ENCODE assay signal across 8 mouse cellular contexts in the genomic region with DNA sequence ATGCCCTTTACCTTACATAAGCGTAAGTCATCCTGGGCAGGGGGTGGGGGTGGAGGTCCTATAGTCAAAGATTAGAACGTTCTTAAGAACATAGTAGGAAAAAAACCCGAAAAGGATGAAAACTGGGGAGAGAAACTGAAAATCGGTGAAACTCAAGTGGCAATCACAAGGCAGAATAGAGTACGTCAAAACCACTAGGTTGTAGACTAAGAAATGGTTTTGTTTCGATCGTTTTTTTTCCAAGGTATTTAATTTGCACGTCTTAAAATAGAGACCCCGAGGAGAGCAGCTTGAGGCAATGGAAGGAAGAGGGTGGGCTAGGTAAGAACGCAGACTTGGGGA. TPM values are rescaled to one million over a fixed set of nuclear protein-coding genes. Genes with fewer than 3 reads are reported as not detected.
DNase-seq lines count a peak whose midpoint lies in the region; ATAC-seq and TF ChIP-seq lines count a peak whose summit lies in the region.

No protein-coding gene starts in this region.

- intact Hi-C loops in left cerebral cortex, postnatal 4 days (cut with DNase I) = loop anchor here (2.0 kb wide), 1 partner anchor 159 kb away; no protein-coding TSS in a partner anchor

- H3K9me3 ChIP-seq in kidney, postnatal 0 days (replicated peaks; ENCODE audit: low read length) = no peaks in the 10 kb centered on the region
- H3K9me3 ChIP-seq in hindbrain, embryonic 15.5 days = no peaks in the 10 kb centered on the region
- no peaks in the 10 kb centered on the region for H3K9me3 ChIP-seq in midbrain, embryonic 16.5 days (replicated peaks; ENCODE audit: control insufficient read depth, low read length, poor library complexity, severe bottlenecking)

- peak overlapping the region; percentile 86 for H3K4me2 ChIP-seq in kidney, postnatal 0 days (ENCODE audit: low read length)
- peak overlapping the region; percentile 70 for H3K4me2 ChIP-seq in hindbrain, embryonic 15.5 days
- peak overlapping the region; percentile 54 for H3K4me2 ChIP-seq in midbrain, embryonic 16.5 days (ENCODE audit: low read length)

- TF ChIP-seq POLR2A in bone marrow macrophage, adult 2 months (IDR thresholded peaks at IDR 0.05; ENCODE audit: borderline replicate concordance, low read depth, low read length) = no peak

- no peak for ATAC-seq in kidney, postnatal 0 days (replicated peaks; ENCODE audit: low FRiP score, low read depth)
- no peak for ATAC-seq in hindbrain, embryonic 15.5 days (ENCODE audit: low FRiP score, low read depth)
- no peak for ATAC-seq in midbrain, embryonic 16.5 days

- peaks cover 3% of the 10 kb centered on the region; the same call in 1 of the 2 replicates for H3K4me1 ChIP-seq in kidney, postnatal 0 days (replicated peaks; ENCODE audit: insufficient read depth, low read length)
- H3K4me1 ChIP-seq in bone marrow macrophage, adult 2 months (ENCODE audit: control insufficient read depth, insufficient read depth, low read length) = peaks cover 8% of the 10 kb centered on the region
- H3K4me1 ChIP-seq in hindbrain, embryonic 15.5 days (replicated peaks) = peaks cover 19% of the 10 kb centered on the region
- peaks cover 13% of the 10 kb centered on the region for H3K4me1 ChIP-seq in midbrain, embryonic 16.5 days (ENCODE audit: control insufficient read depth, insufficient read depth, low read length)

- no peak overlapping the region for H3K27ac ChIP-seq in kidney, postnatal 0 days
- H3K27ac ChIP-seq in bone marrow macrophage, adult 2 months (ENCODE audit: insufficient read depth, low read depth, low read length) = no peak overlapping the region
- H3K27ac ChIP-seq in hindbrain, embryonic 15.5 days (replicated peaks) = peak overlapping the region; percentile 84
- H3K27ac ChIP-seq in midbrain, embryonic 16.5 days (ENCODE audit: low read length) = no peak overlapping the region; the same call in 1 of the 2 replicates

- no peak for TF ChIP-seq CTCF in kidney, postnatal 0 days (IDR thresholded peaks at IDR 0.05; ENCODE audit: low read depth)
- no peak for TF ChIP-seq CTCF in bone marrow macrophage, adult 2 months (IDR thresholded peaks at IDR 0.05; ENCODE audit: low read depth, low read length)

- H3K27me3 ChIP-seq in kidney, postnatal 0 days (ENCODE audit: insufficient read depth, low read length) = no peaks in the 10 kb centered on the region
- H3K27me3 ChIP-seq in hindbrain, embryonic 15.5 days = no peaks in the 10 kb centered on the region
- no peaks in the 10 kb centered on the region for H3K27me3 ChIP-seq in midbrain, embryonic 16.5 days (ENCODE audit: control insufficient read depth, insufficient read depth, low read depth, low read length)

- H3K36me3 ChIP-seq in kidney, postnatal 0 days (ENCODE audit: insufficient read depth, low read length) = no peaks in the 10 kb centered on the region
- H3K36me3 ChIP-seq in hindbrain, embryonic 15.5 days = no peaks in the 10 kb centered on the region
- no peaks in the 10 kb centered on the region for H3K36me3 ChIP-seq in midbrain, embryonic 16.5 days (ENCODE audit: control insufficient read depth, insufficient read depth, low read length)

- WGBS in kidney, postnatal 0 days = 13% methylated on average over 10 of the region's 10 CpGs
- 15% methylated on average over 10 of the region's 10 CpGs for WGBS in hindbrain, embryonic 15.5 days
- WGBS in midbrain, embryonic 16.5 days = 12% methylated on average over 10 of the region's 10 CpGs

- DNase-seq in kidney, postnatal 0 days (ENCODE audit: low spot score) = no peak
- no peak for DNase-seq in kidney, postnatal 25 days
- DNase-seq in natural killer cell, adult 2 months (ENCODE audit: low spot score in 2 of 2) = no peak
- DNase-seq in left cerebral cortex, postnatal 4 days = no peak
- no peak for DNase-seq in gastrocnemius, adult 18-20 months (ENCODE audit: low spot score)

- peak overlapping the region; percentile 79 for H3K9ac ChIP-seq in kidney, postnatal 0 days (ENCODE audit: low read depth, low read length)
- H3K9ac ChIP-seq in hindbrain, embryonic 15.5 days = peak overlapping the region; percentile 93
- H3K9ac ChIP-seq in midbrain, embryonic 16.5 days (ENCODE audit: low read depth, low read length) = peak overlapping the region; percentile 77

- H3K4me3 ChIP-seq in kidney, postnatal 0 days (replicated peaks; ENCODE audit: low read depth, low read length) = peak overlapping the region; percentile 69
- peak overlapping the region; percentile 99 for H3K4me3 ChIP-seq in bone marrow macrophage, adult 2 months (ENCODE audit: insufficient read depth, low read length)
- H3K4me3 ChIP-seq in hindbrain, embryonic 15.5 days = peak overlapping the region; percentile 90
- H3K4me3 ChIP-seq in midbrain, embryonic 16.5 days (ENCODE audit: low read depth, low read length) = peak overlapping the region; percentile 76

RNA-seq across cellular contexts. Expression of a gene that starts 1.2 kb away (rescaled TPM):
- polyA plus RNA-seq in kidney, postnatal 0 days (2015; fragmentation: Nextera tagmentation; extraction: Ambion mirVana) = 11.8 and 12.5 TPM in 2 replicates
- polyA plus RNA-seq in bone marrow macrophage, adult 2 months (2012; ENCODE audit: insufficient read depth, insufficient read length, missing spikeins) = 12.7 and 13.8 TPM in 2 replicates
- polyA plus RNA-seq in hindbrain, embryonic 15.5 days (2015; fragmentation: Nextera tagmentation; extraction: Ambion mirVana) = 15.1 and 15.2 TPM in 2 replicates
- polyA plus RNA-seq in midbrain, embryonic 16.5 days (2015; fragmentation: Nextera tagmentation; extraction: Ambion mirVana) = 19.5 and 20.2 TPM in 2 replicates
- total RNA-seq in left cerebral cortex, postnatal 4 days (2021) = 10 to 100 TPM; 54.9 TPM
- total RNA-seq in gastrocnemius, adult 18-20 months (2021) = 10 to 100 TPM; 20.8 to 27.2 TPM

RNA-seq across cellular contexts. Expression of a gene that starts 53.0 kb away (rescaled TPM):
- not detected in 2 replicates for polyA plus RNA-seq in kidney, postnatal 0 days (2015; fragmentation: Nextera tagmentation; extraction: Ambion mirVana)
- not detected in 2 replicates for polyA plus RNA-seq in bone marrow macrophage, adult 2 months (2012; ENCODE audit: insufficient read depth, insufficient read length, missing spikeins)
- polyA plus RNA-seq in hindbrain, embryonic 15.5 days (2015; fragmentation: Nextera tagmentation; extraction: Ambion mirVana) = not detected in 2 replicates
- polyA plus RNA-seq in midbrain, embryonic 16.5 days (2015; fragmentation: Nextera tagmentation; extraction: Ambion mirVana) = not detected in 2 replicates
- not detected for total RNA-seq in left cerebral cortex, postnatal 4 days (2021)
- total RNA-seq in gastrocnemius, adult 18-20 months (2021) = not detected
